Mouse (Mus musculus) cortical plate, adult 2 months (tissue): ENCODE data around the gene Nos3.

Experiments
- CTCF ChIP-seq: fragments of 200-500 bp; IDR thresholded peaks from 2 replicates; pipeline ENCODE4 v1.5.1; 2011; ENCODE audit warnings: mild to moderate bottlenecking, control low read depth, low read length; ENCODE audit not compliant: insufficient read depth; ENCODE audit errors: extremely low read depth
- POLR2A ChIP-seq: fragments of 200-500 bp; IDR thresholded peaks from 2 replicates; pipeline ENCODE4 v1.6.1; 2011; ENCODE audit warnings: mild to moderate bottlenecking, low read length, control low read depth; ENCODE audit not compliant: insufficient read depth; ENCODE audit errors: extremely low read depth

DNA sequence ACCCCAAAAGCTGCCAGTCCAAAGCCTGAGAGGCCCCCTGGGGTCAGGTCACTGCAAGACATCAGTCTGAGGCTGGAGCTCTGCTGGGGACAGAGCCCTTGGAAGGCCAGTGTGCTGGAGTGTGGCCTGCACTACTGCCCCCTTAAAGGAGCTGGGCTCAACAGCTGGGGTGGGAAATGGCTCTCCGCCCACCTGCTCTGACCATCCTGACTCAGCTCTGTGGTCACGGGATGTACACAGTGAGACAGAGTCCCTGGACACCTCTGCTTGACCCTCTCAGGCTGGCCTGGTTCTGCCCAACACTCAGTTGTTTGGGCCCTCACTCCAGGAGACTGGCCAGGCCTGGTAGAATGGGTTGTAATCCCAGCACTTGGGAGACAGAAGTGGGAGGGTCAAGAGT lies 44.9 kb downstream of the Nos3 start:
- TF ChIP-seq POLR2A (no peak), CTCF (no peak)
